21 mouse cellular contexts compared by ENCODE assay signal in the genomic region with DNA sequence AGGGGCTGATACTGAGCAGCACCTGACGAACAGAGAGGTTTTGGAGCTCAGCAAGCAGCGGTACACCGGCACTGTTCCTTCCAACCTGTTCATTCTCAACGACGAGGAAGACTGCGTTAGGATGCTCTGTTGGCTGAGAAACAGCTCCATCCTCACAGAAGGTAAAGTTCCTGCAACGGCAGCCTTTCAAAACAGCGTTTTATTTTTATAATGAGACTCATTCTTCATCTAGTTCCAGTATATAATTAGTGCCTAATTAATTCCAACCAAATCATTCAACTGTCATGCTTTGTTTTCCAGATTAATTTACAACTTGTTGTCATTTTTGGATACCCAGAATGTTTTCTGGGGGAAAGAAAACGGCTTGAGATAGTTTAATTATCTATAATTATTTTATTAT.
DNase-seq lines count a peak whose midpoint lies in the region; ATAC-seq and TF ChIP-seq lines count a peak whose summit lies in the region.
"Had no signal": no experiment of that assay in that cellular context is flagged by ENCODE, and none has a peak within 500 bp of the region (broad histone marks: within the 10 kb centered on the region; RNA-seq: fewer than 3 reads in every experiment).

No protein-coding gene starts in this region.

- intact Hi-C loops in heart, adult 2 months (cut with DNase I): no loop called here

- DNase-seq in forebrain, embryonic 14.5 days (ENCODE audit: low spot score): peak; percentile 62
- no peak for DNase-seq in forebrain, embryonic 11.5 days (ENCODE audit: low spot score)
- peak; percentile 54 for DNase-seq in heart, adult 11 months
- no peak for DNase-seq in heart, adult 2 months
- peak; percentile 56 for DNase-seq in brain, embryonic 14.5 days (ENCODE audit: low read depth)
- no peak for DNase-seq in adrenal gland, postnatal 36 days
- DNase-seq: adrenal gland, adult 2 months; adrenal gland, postnatal 10 days; adrenal gland, postnatal 25 days; cerebellum, adult 11 months; cerebellum, adult 18-20 months; cerebellum, adult 8-10 months; cerebellum, adult 9-11 months; cerebellum, postnatal 14 days; cerebellum, postnatal 36 days; embryo, embryonic 11 days had no signal

- no peak overlapping the region for H3K4me3 ChIP-seq in forebrain, embryonic 14.5 days (ENCODE audit: low read depth, low read length)
- H3K4me3 ChIP-seq in forebrain, embryonic 11.5 days (ENCODE audit: low read depth, low read length): no peak overlapping the region
- H3K4me3 ChIP-seq in heart, adult 2 months: no peak overlapping the region
- no peak overlapping the region for H3K4me3 ChIP-seq in forebrain, embryonic 16.5 days (replicated peaks; ENCODE audit: low read length)
- H3K4me3 ChIP-seq: embryonic facial prominence, embryonic 13.5 days; embryonic facial prominence, embryonic 15.5 days; erythroblast, embryonic 14.5 days had no signal

- H3K27me3 ChIP-seq in forebrain, embryonic 14.5 days (replicated peaks; ENCODE audit: control insufficient read depth, insufficient read depth, low read length): no peaks in the 10 kb centered on the region
- H3K27me3 ChIP-seq in forebrain, embryonic 11.5 days (ENCODE audit: control insufficient read depth, insufficient read depth, low read length): no peaks in the 10 kb centered on the region
- H3K27me3 ChIP-seq in heart, adult 2 months (ENCODE audit: control insufficient read depth, insufficient read depth, low read length): no peaks in the 10 kb centered on the region
- H3K27me3 ChIP-seq in forebrain, embryonic 16.5 days (replicated peaks; ENCODE audit: control insufficient read depth, insufficient read depth, low read length): no peaks in the 10 kb centered on the region
- H3K27me3 ChIP-seq: embryonic facial prominence, embryonic 13.5 days; embryonic facial prominence, embryonic 15.5 days had no signal

- no peaks in the 10 kb centered on the region for H3K79me2 ChIP-seq in heart, adult 2 months (replicated peaks; ENCODE audit: control insufficient read depth, insufficient read depth, low read length)

- H3K4me2 ChIP-seq in forebrain, embryonic 14.5 days (ENCODE audit: low read length): no peak overlapping the region
- H3K4me2 ChIP-seq in forebrain, embryonic 11.5 days (ENCODE audit: low read depth, low read length, severe bottlenecking): no peak overlapping the region
- H3K4me2 ChIP-seq in forebrain, embryonic 16.5 days (ENCODE audit: low read length): no peak overlapping the region
- H3K4me2 ChIP-seq: embryonic facial prominence, embryonic 13.5 days; embryonic facial prominence, embryonic 15.5 days had no signal

- WGBS in forebrain, embryonic 14.5 days: 19% methylated on average over 9 of the region's 9 CpGs
- WGBS in forebrain, embryonic 11.5 days: 56% methylated on average over 9 of the region's 9 CpGs
- WGBS in heart, adult 2 months: 79% methylated on average over 9 of the region's 9 CpGs
- WGBS in forebrain, embryonic 16.5 days: 27% methylated on average over 9 of the region's 9 CpGs

- no peak for TF ChIP-seq POLR2A in heart, adult 2 months (IDR thresholded peaks at IDR 0.05; ENCODE audit: insufficient read depth, low read depth, low read length)
- TF ChIP-seq POLR2A in brain, embryonic 14.5 days (IDR thresholded peaks at IDR 0.05; ENCODE audit: borderline replicate concordance, extremely low read depth, insufficient read depth, insufficient read length, poor library complexity, severe bottlenecking): no peak

- no peak overlapping the region for H3K27ac ChIP-seq in forebrain, embryonic 14.5 days (ENCODE audit: low read depth, low read length)
- no peak overlapping the region for H3K27ac ChIP-seq in forebrain, embryonic 11.5 days (ENCODE audit: low read depth, low read length)
- no peak overlapping the region for H3K27ac ChIP-seq in heart, adult 2 months
- H3K27ac ChIP-seq in forebrain, embryonic 16.5 days (ENCODE audit: low read length): no peak overlapping the region
- H3K27ac ChIP-seq: embryonic facial prominence, embryonic 13.5 days; embryonic facial prominence, embryonic 15.5 days had no signal

- ATAC-seq in forebrain, embryonic 14.5 days: 0 out of 2 replicates have a peak, but pooled peaks have one; percentile 37
- no peak for ATAC-seq in forebrain, embryonic 11.5 days (replicated peaks; ENCODE audit: low FRiP score)
- ATAC-seq in forebrain, embryonic 16.5 days: peak; percentile 47; the same call in 1 of the 2 replicates
- no peak for ATAC-seq in inflammation-experienced regulatory T-cells, adult 6 months

- TF ChIP-seq CTCF in heart, adult 2 months (IDR thresholded peaks at IDR 0.05): no peak
- no peak for TF ChIP-seq CTCF in brain, embryonic 14.5 days (IDR thresholded peaks at IDR 0.05; ENCODE audit: borderline replicate concordance, extremely low read depth, insufficient read depth, insufficient read length)

- H3K36me3 ChIP-seq in forebrain, embryonic 14.5 days (ENCODE audit: control insufficient read depth, insufficient read depth, low read length): no peaks in the 10 kb centered on the region
- H3K36me3 ChIP-seq in forebrain, embryonic 11.5 days (ENCODE audit: control insufficient read depth, insufficient read depth, low read length): no peaks in the 10 kb centered on the region
- no peaks in the 10 kb centered on the region for H3K36me3 ChIP-seq in heart, adult 2 months (ENCODE audit: control insufficient read depth, insufficient read depth, low read length)
- H3K36me3 ChIP-seq in forebrain, embryonic 16.5 days (ENCODE audit: control insufficient read depth, insufficient read depth): no peaks in the 10 kb centered on the region
- H3K36me3 ChIP-seq: embryonic facial prominence, embryonic 13.5 days; embryonic facial prominence, embryonic 15.5 days had no signal

- TF ChIP-seq EP300 in heart, adult 2 months (IDR thresholded peaks at IDR 0.05; ENCODE audit: insufficient read depth, low read depth, low read length): no peak

- no peak overlapping the region for H3K9ac ChIP-seq in forebrain, embryonic 14.5 days (ENCODE audit: low read length)
- H3K9ac ChIP-seq in forebrain, embryonic 11.5 days (ENCODE audit: low read length): no peak overlapping the region
- no peak overlapping the region for H3K9ac ChIP-seq in heart, adult 2 months (ENCODE audit: low read depth, low read length)
- H3K9ac ChIP-seq in forebrain, embryonic 16.5 days (replicated peaks; ENCODE audit: low read depth, low read length): no peak overlapping the region
- H3K9ac ChIP-seq: embryonic facial prominence, embryonic 13.5 days; embryonic facial prominence, embryonic 15.5 days had no signal

- H3K4me1 ChIP-seq in forebrain, embryonic 14.5 days (ENCODE audit: control insufficient read depth, insufficient read depth, low read length): peaks cover 12% of the 10 kb centered on the region; the same call in 1 of the 2 replicates
- H3K4me1 ChIP-seq in forebrain, embryonic 11.5 days (replicated peaks; ENCODE audit: control insufficient read depth, insufficient read depth, low read length): peaks cover 7% of the 10 kb centered on the region; the same call in 1 of the 2 replicates
- H3K4me1 ChIP-seq in heart, adult 2 months (ENCODE audit: control insufficient read depth, insufficient read depth, low read length): no peaks in the 10 kb centered on the region
- H3K4me1 ChIP-seq in forebrain, embryonic 16.5 days (replicated peaks; ENCODE audit: control insufficient read depth, insufficient read depth, low read length): peaks cover 5% of the 10 kb centered on the region
- H3K4me1 ChIP-seq: embryonic facial prominence, embryonic 15.5 days had no signal

- H3K9me3 ChIP-seq in forebrain, embryonic 14.5 days (replicated peaks; ENCODE audit: control insufficient read depth, low read length): no peaks in the 10 kb centered on the region
- H3K9me3 ChIP-seq in forebrain, embryonic 11.5 days (ENCODE audit: control insufficient read depth, low read length): no peaks in the 10 kb centered on the region
- no peaks in the 10 kb centered on the region for H3K9me3 ChIP-seq in forebrain, embryonic 16.5 days (ENCODE audit: control insufficient read depth, low read length)
- H3K9me3 ChIP-seq: embryonic facial prominence, embryonic 13.5 days; embryonic facial prominence, embryonic 15.5 days had no signal

Comparison
In these comparisons a context has a peak if more than half of its experiments do, and no peak if none do; other contexts are left out.
1. ATAC-seq: peak in forebrain, embryonic 14.5 days (single experiment) and forebrain, embryonic 16.5 days (single experiment); none in forebrain, embryonic 11.5 days (single experiment) and inflammation-experienced regulatory T-cells, adult 6 months (single experiment).
2. DNase-seq: peak in forebrain, embryonic 14.5 days (single experiment), heart, adult 11 months (single experiment) and brain, embryonic 14.5 days (single experiment); none in forebrain, embryonic 11.5 days (single experiment), heart, adult 2 months (0 of 2) and adrenal gland, postnatal 36 days (0 of 2).